Mouse (Mus musculus): ENCODE results near the gene Nhlrc3. TPM values are rescaled to one million over a fixed set of nuclear protein-coding genes. Genes with fewer than 3 reads are reported as not detected.
A peak's percentile ranks its signal among the peaks of the same experiment; 100 is the strongest.

Gene Nhlrc3
- polyA plus RNA-seq, 1 experiment from 2014 or later = 11.0 TPM

GRCm38 (mm10) chr3:53450666-53451065 is 12.5 kb downstream of the Nhlrc3 start:
- H3K27me3 ChIP-seq (replicated peaks; ENCODE audit: low read depth, poor library complexity, severe bottlenecking) = no peaks in the 10 kb centered on the region
- 94% methylated on average over 11 of the region's 11 CpGs for WGBS
- H3K4me3 ChIP-seq = no peak overlapping the region
- H3K4me1 ChIP-seq = no peaks in the 10 kb centered on the region
- no peak for DNase-seq (ENCODE audit: low spot score)
- peaks cover 58% of the 10 kb centered on the region for H3K36me3 ChIP-seq (replicated peaks)
- H3K9me3 ChIP-seq = no peaks in the 10 kb centered on the region
- H3K27ac ChIP-seq (replicated peaks) = no peak overlapping the region

DNA sequence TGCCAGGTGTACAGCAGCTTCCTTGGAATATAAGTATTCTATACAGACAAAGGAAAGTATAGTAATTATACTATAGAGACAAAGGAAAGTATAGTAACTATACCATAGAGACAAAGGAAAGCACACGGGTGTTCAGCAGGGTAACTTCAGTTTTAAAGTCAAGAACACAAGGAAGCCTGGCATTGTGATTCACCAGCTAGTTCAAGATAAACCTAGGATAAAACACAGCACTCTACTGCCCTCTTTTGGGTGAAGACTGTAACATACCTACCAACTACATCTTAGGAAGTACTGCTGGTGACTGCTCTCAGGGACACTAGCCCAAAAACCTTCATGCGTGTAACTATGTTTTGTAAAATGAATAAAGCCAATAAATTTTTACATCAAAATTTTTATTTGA is 14.9 kb downstream of the Nhlrc3 start:
- Histone ChIP-seq H3K9me3 (no peaks in the 10 kb centered on the region), H3K36me3 (replicated peaks) (peaks cover 34% of the 10 kb centered on the region), H3K27me3 (replicated peaks; ENCODE audit: low read depth, poor library complexity, severe bottlenecking) (no peaks in the 10 kb centered on the region), H3K4me3 (no peak overlapping the region), H3K27ac (replicated peaks) (no peak overlapping the region), H3K4me1 (no peaks in the 10 kb centered on the region)
- WGBS = 32% methylated on average over 2 of the region's 2 CpGs
- peak; percentile 13 for DNase-seq (ENCODE audit: low spot score)

DNA sequence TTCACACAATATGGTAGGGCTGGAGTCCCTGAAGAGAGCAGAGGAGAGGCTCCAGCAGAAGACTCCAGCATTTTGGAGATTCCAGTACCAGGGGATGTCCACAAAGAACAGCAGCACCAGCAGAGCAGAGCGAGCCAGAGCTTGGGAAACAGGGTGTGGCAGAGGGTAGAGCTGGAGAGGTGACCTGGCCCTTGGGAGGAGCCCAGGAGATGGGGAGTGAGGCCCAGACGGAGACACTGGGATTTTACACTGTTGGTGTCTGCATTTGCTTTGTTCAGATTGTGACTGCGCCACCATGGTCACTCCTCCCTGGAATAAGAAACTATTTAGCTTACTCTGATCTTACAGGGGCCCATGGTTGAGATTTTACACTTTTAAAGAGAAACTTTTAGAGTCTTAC is 16.3 kb downstream of the Nhlrc3 start:
- DNase-seq (ENCODE audit: low spot score) = no peak
- 78% methylated on average over 3 of the region's 3 CpGs for WGBS
- Histone ChIP-seq H3K27ac (replicated peaks) (no peak overlapping the region), H3K4me1 (no peaks in the 10 kb centered on the region), H3K27me3 (replicated peaks; ENCODE audit: low read depth, poor library complexity, severe bottlenecking) (no peaks in the 10 kb centered on the region), H3K36me3 (replicated peaks) (peaks cover 20% of the 10 kb centered on the region), H3K4me3 (no peak overlapping the region), H3K9me3 (no peaks in the 10 kb centered on the region)

DNA sequence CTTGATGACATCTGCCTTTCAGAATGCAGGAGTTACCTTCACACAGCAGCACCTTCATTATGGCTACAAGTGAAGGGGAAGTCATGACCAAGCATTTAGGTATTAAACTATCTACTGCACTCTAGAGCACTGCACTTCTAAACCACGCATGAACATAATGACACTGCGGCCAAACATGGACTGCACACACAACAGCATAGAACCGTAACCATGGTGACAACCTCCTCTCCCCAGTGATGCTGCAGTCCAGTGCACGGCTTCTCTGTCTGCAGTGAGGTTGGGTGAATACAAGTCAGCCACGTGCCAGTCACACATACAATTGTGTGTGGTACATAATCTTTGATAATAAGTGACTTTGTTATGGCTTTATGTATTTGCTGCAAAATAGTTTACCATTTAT is 17.6 kb downstream of the Nhlrc3 start:
- no peak overlapping the region for H3K27ac ChIP-seq (replicated peaks)
- WGBS = 84% methylated on average over 5 of the region's 5 CpGs

GRCm38 (mm10) chr3:53436550-53436949 is 26.6 kb downstream of the Nhlrc3 start:
- WGBS = 76% methylated on average over 5 of the region's 5 CpGs

More for the DNA sequence above, 17.6 kb downstream of the Nhlrc3 start:
- H3K9me3 ChIP-seq = no peaks in the 10 kb centered on the region
- no peaks in the 10 kb centered on the region for H3K4me1 ChIP-seq
- no peak overlapping the region for H3K4me3 ChIP-seq
- no peak for DNase-seq (ENCODE audit: low spot score)
- no peaks in the 10 kb centered on the region for H3K27me3 ChIP-seq (replicated peaks; ENCODE audit: low read depth, poor library complexity, severe bottlenecking)
- peaks cover 7% of the 10 kb centered on the region for H3K36me3 ChIP-seq (replicated peaks)

GRCm38 (mm10) chr3:53434610-53435009 is 28.5 kb downstream of the Nhlrc3 start:
- DNase-seq (ENCODE audit: low spot score) = no peak
- no peaks in the 10 kb centered on the region for H3K36me3 ChIP-seq (replicated peaks)
- 73% methylated on average over 3 of the region's 3 CpGs for whole genome bisulfite sequencing

More at GRCm38 (mm10) chr3:53436550-53436949, 26.6 kb downstream of the Nhlrc3 start:
- Histone ChIP-seq H3K27me3 (replicated peaks; ENCODE audit: low read depth, poor library complexity, severe bottlenecking) (no peaks in the 10 kb centered on the region), H3K9me3 (no peaks in the 10 kb centered on the region), H3K4me1 (no peaks in the 10 kb centered on the region), H3K27ac (replicated peaks) (no peak overlapping the region), H3K4me3 (no peak overlapping the region), H3K36me3 (replicated peaks) (no peaks in the 10 kb centered on the region)
- no peak for DNase-seq (ENCODE audit: low spot score)

DNA sequence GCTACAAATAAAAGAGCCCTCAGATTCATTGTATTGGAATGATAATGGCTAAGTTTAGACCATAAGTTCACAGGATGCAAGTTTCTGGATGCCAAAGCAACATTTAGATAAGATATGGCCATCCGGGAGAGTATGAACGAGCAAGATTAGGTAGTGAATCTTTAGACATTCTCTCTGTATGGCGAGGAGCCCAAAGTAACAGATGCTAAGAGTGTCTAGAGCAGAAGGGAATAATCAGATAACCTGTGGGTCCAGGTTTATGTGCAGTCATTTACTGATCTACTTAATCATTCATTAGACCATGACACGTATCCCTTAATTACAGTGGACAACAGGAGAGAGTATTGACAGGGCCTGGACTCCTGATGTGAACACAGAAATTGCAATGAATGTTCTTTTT is 39.6 kb downstream of the Nhlrc3 start:
- Histone ChIP-seq H3K9me3 (no peaks in the 10 kb centered on the region), H3K4me1 (no peaks in the 10 kb centered on the region), H3K27ac (replicated peaks) (no peak overlapping the region), H3K36me3 (replicated peaks) (no peaks in the 10 kb centered on the region), H3K27me3 (replicated peaks; ENCODE audit: low read depth, poor library complexity, severe bottlenecking) (no peaks in the 10 kb centered on the region), H3K4me3 (no peak overlapping the region)
- no peak for DNase-seq (ENCODE audit: low spot score)
- WGBS = 90% methylated on average over 4 of the region's 4 CpGs

More at GRCm38 (mm10) chr3:53434610-53435009, 28.5 kb downstream of the Nhlrc3 start:
- Histone ChIP-seq H3K27me3 (replicated peaks; ENCODE audit: low read depth, poor library complexity, severe bottlenecking) (no peaks in the 10 kb centered on the region), H3K4me3 (no peak overlapping the region), H3K27ac (replicated peaks) (no peak overlapping the region), H3K9me3 (no peaks in the 10 kb centered on the region), H3K4me1 (no peaks in the 10 kb centered on the region)

DNA sequence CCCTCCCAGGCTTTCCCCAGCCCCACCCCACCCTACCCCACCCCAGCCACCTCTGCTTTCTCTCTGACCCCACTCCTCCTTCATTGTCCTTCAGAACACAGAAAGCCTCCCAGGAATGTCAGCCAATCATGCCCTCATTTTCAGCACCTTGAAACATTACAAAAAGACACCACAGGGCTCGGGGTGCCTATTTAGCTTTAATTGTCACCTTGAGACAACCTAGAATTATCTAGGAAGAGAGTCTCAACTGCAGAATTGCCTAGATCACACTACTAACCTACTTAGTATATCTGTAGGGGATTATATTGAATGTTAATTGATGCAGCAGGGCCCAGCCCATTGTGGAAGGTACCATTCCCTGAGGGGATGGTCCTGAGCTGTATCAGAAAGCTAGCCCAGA is 40.4 kb downstream of the Nhlrc3 start:
- Histone ChIP-seq H3K9me3 (no peaks in the 10 kb centered on the region), H3K4me1 (no peaks in the 10 kb centered on the region), H3K4me3 (no peak overlapping the region), H3K27me3 (replicated peaks; ENCODE audit: low read depth, poor library complexity, severe bottlenecking) (no peaks in the 10 kb centered on the region), H3K27ac (replicated peaks) (no peak overlapping the region), H3K36me3 (replicated peaks) (no peaks in the 10 kb centered on the region)
- 44% methylated on average over 1 of the region's 1 CpGs for WGBS
- no peak for DNase-seq (ENCODE audit: low spot score)

- no peaks in the 10 kb centered on the region for H3K36me3 ChIP-seq (replicated peaks)
- WGBS = 89% methylated on average over 12 of the region's 12 CpGs
- no peaks in the 10 kb centered on the region for H3K27me3 ChIP-seq (replicated peaks; ENCODE audit: low read depth, poor library complexity, severe bottlenecking)
Measured at GRCm38 (mm10) chr3:53421656-53422055, 41.5 kb downstream of the Nhlrc3 start.

DNA sequence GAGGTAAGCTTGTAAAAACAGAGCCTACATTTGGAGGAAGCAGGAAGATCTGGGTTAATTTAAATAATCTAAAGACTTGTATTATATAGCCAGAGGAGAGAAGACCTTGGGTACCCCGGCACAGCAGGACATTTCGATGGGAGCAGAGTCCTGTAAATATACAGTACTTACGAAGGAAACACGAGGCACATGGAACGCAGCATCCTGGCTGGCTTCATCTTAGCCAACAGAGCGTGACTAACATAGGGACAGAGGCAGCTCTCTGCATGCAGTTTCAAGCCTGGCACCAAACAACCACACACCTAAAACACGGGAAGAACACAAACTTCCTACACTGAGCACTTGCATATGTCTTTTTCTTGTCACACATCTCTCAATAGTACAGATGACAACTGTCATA is 45.4 kb downstream of the Nhlrc3 start:
- Histone ChIP-seq H3K4me3 (no peak overlapping the region), H3K36me3 (replicated peaks) (no peaks in the 10 kb centered on the region), H3K27me3 (replicated peaks; ENCODE audit: low read depth, poor library complexity, severe bottlenecking) (no peaks in the 10 kb centered on the region), H3K9me3 (no peaks in the 10 kb centered on the region), H3K4me1 (peaks cover 9% of the 10 kb centered on the region), H3K27ac (replicated peaks) (no peak overlapping the region)
- DNase-seq (ENCODE audit: low spot score) = no peak
- 79% methylated on average over 7 of the region's 7 CpGs for WGBS

More at GRCm38 (mm10) chr3:53421656-53422055, 41.5 kb downstream of the Nhlrc3 start:
- no peak for DNase-seq (ENCODE audit: low spot score)
- Histone ChIP-seq H3K27ac (replicated peaks) (no peak overlapping the region), H3K4me1 (no peaks in the 10 kb centered on the region), H3K4me3 (no peak overlapping the region), H3K9me3 (no peaks in the 10 kb centered on the region)

DNA sequence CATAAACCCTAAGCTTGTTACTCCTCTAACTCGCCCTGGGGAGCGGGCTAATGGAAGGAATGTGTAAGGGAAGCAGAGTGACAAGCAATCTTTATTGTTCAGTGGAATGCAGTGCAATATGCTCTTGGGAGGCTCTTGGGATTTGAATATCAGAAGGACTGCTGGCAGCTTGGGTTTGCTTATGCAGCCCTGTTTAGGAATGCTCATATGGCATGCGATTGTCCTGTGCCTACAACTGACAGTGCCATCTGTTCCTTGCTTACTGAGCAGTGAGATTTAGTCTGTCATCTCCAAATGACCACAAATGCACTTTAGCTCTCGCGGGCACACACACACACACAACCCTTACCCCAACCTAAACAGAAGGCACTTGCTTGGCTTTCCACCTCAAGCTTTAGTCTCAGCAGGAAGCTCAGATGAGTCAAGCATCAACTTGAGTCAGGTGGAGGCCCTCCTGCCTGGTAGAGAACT is 47.1 kb downstream of the Nhlrc3 start:
- Histone ChIP-seq H3K27me3 (replicated peaks; ENCODE audit: low read depth, poor library complexity, severe bottlenecking) (no peaks in the 10 kb centered on the region), H3K9me3 (no peaks in the 10 kb centered on the region), H3K27ac (replicated peaks) (no peak overlapping the region), H3K36me3 (replicated peaks) (no peaks in the 10 kb centered on the region), H3K4me3 (no peak overlapping the region), H3K4me1 (peaks cover 9% of the 10 kb centered on the region)
- DNase-seq (ENCODE audit: low spot score) = no peak
- WGBS = 69% methylated on average over 5 of the region's 5 CpGs

DNA sequence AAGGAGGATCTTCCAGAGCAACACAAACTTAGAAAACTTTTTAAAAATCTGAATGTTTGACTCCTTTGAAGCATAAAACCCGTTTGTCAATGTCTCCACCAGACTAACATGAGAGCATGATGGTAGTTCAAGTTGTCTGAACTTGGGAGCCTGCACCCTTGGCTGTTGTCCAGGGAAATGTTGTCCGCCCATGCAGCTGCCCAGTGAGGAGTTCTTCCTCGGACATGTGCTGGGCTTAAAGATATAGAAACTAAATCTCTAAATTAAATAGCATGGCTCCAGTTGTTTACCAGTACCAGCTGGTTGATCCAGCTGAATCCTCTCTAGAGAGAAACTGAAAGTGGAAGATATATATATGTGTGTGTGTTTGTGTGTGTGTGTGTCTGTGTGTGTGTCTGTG is 49.2 kb downstream of the Nhlrc3 start:
- 83% methylated on average over 3 of the region's 3 CpGs for WGBS
- no peak for DNase-seq (ENCODE audit: low spot score)

GRCm38 (mm10) chr3:53413465-53413864 is 49.7 kb downstream of the Nhlrc3 start:
- H3K4me3 ChIP-seq = no peak overlapping the region
- no peaks in the 10 kb centered on the region for H3K27me3 ChIP-seq (replicated peaks; ENCODE audit: low read depth, poor library complexity, severe bottlenecking)
- H3K27ac ChIP-seq (replicated peaks) = no peak overlapping the region
- H3K4me1 ChIP-seq = peaks cover 15% of the 10 kb centered on the region
- no peaks in the 10 kb centered on the region for H3K36me3 ChIP-seq (replicated peaks)
- WGBS = 73% methylated on average over 2 of the region's 2 CpGs
- no peak for DNase-seq (ENCODE audit: low spot score)
- no peaks in the 10 kb centered on the region for H3K9me3 ChIP-seq

More for the DNA sequence above, 49.2 kb downstream of the Nhlrc3 start:
- Histone ChIP-seq H3K27ac (replicated peaks) (no peak overlapping the region), H3K27me3 (replicated peaks; ENCODE audit: low read depth, poor library complexity, severe bottlenecking) (no peaks in the 10 kb centered on the region), H3K4me3 (no peak overlapping the region), H3K4me1 (peaks cover 15% of the 10 kb centered on the region), H3K9me3 (no peaks in the 10 kb centered on the region), H3K36me3 (replicated peaks) (no peaks in the 10 kb centered on the region)

DNA sequence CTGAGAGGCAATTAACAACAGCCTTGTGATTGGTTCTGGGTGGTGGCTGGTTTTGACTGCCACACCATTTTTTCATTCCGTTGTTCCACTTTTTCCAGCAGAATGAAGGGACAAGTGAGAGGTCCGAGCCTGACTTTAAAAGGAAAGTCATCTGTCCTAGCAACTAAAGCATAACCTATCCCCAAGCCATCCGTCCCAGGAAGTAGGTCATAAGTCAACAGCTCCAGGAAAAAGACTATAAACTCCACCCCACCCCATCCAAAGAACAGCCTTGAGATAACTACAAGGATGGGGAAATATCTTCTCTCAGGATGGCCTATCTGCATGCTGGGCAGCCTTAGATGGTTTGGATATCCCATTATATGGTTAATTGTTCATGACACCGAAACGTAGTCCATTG is 50.9 kb downstream of the Nhlrc3 start:
- DNase-seq (ENCODE audit: low spot score) = no peak
- Histone ChIP-seq H3K4me3 (no peak overlapping the region), H3K27me3 (replicated peaks; ENCODE audit: low read depth, poor library complexity, severe bottlenecking) (no peaks in the 10 kb centered on the region), H3K4me1 (peaks cover 15% of the 10 kb centered on the region), H3K27ac (replicated peaks) (no peak overlapping the region), H3K36me3 (replicated peaks) (no peaks in the 10 kb centered on the region), H3K9me3 (no peaks in the 10 kb centered on the region)
- 89% methylated on average over 5 of the region's 5 CpGs for WGBS
